8 mouse cellular contexts compared by ENCODE assay signal in the genomic region with DNA sequence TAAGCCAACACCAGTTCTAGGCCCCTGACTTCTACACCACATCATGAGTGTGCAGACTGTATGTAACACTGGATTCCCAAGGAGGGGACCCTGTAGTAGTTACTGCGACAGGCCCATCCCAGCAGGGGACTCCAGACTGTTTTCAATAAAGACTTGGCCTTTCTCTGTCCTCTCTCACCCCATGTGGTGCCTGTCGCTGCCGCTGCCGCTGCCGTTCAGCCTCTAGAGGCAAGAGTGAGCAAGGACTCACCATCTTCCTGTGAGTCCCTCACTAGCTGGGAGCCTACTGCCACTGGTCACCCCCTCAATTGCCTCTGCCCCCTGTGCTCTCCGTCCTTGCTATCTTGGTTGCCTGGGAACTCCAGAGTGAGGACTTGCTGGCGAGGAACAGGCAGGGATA. TPM values are rescaled to one million over a fixed set of nuclear protein-coding genes. Genes with fewer than 3 reads are reported as not detected.
DNase-seq lines count a peak whose midpoint lies in the region; ATAC-seq and TF ChIP-seq lines count a peak whose summit lies in the region.

No protein-coding gene starts in this region.

- H3K9ac ChIP-seq in lung, postnatal 0 days (replicated peaks; ENCODE audit: low read depth): no peak overlapping the region; the same call in 1 of the 2 replicates
- H3K9ac ChIP-seq in limb, embryonic 15.5 days: no peak overlapping the region

- no peaks in the 10 kb centered on the region for H3K9me3 ChIP-seq in lung, postnatal 0 days (ENCODE audit: low read length)
- H3K9me3 ChIP-seq in limb, embryonic 15.5 days: no peaks in the 10 kb centered on the region

- TF ChIP-seq POLR2A in lung, adult 2 months (IDR thresholded peaks at IDR 0.05; ENCODE audit: borderline replicate concordance, extremely low read depth, low read depth, low read length): no peak

- peak; percentile 66 for TF ChIP-seq CTCF in lung, postnatal 0 days (IDR thresholded peaks at IDR 0.05)
- TF ChIP-seq CTCF in lung, adult 2 months (IDR thresholded peaks at IDR 0.05; ENCODE audit: insufficient read depth, low read length): no peak

- H3K4me1 ChIP-seq in lung, postnatal 0 days (ENCODE audit: insufficient read depth, low read depth, low read length): peaks cover 14% of the 10 kb centered on the region; the same call in 1 of the 2 replicates
- H3K4me1 ChIP-seq in lung, adult 2 months (ENCODE audit: control insufficient read depth, insufficient read depth, low read length): peaks cover 27% of the 10 kb centered on the region
- peaks cover 73% of the 10 kb centered on the region for H3K4me1 ChIP-seq in limb, embryonic 15.5 days

- peak overlapping the region; percentile 21; the same call in 1 of the 2 replicates for H3K4me2 ChIP-seq in lung, postnatal 0 days (replicated peaks; ENCODE audit: low read depth, low read length)
- peak overlapping the region; percentile 50 for H3K4me2 ChIP-seq in limb, embryonic 15.5 days

- peaks cover 4% of the 10 kb centered on the region; the same call in 1 of the 2 replicates for H3K36me3 ChIP-seq in lung, postnatal 0 days (ENCODE audit: insufficient read depth, low read length)
- peaks cover 31% of the 10 kb centered on the region for H3K36me3 ChIP-seq in limb, embryonic 15.5 days

- 30% methylated on average over 7 of the region's 7 CpGs for WGBS in lung, postnatal 0 days
- 46% methylated on average over 7 of the region's 7 CpGs for WGBS in lung, adult 2 months
- WGBS in limb, embryonic 15.5 days: 15% methylated on average over 7 of the region's 7 CpGs

- no peak for TF ChIP-seq EP300 in lung, postnatal 0 days (IDR thresholded peaks at IDR 0.05)

- H3K4me3 ChIP-seq in lung, postnatal 0 days (ENCODE audit: low read depth, low read length): no peak overlapping the region
- H3K4me3 ChIP-seq in lung, adult 2 months (replicated peaks; ENCODE audit: extremely low read depth, low read depth, low read length): no peak overlapping the region
- peak overlapping the region; percentile 9; the same call in 1 of the 2 replicates for H3K4me3 ChIP-seq in limb, embryonic 15.5 days

- no peak for ATAC-seq in lung, postnatal 0 days
- no peak for ATAC-seq in limb, embryonic 15.5 days (ENCODE audit: insufficient number of reproducible peaks, low FRiP score, low TSS enrichment, low read depth)

- H3K27me3 ChIP-seq in lung, postnatal 0 days (replicated peaks; ENCODE audit: insufficient read depth, low read length): no peaks in the 10 kb centered on the region
- no peaks in the 10 kb centered on the region for H3K27me3 ChIP-seq in limb, embryonic 15.5 days

- no peak overlapping the region for H3K27ac ChIP-seq in lung, postnatal 0 days (ENCODE audit: low read length)
- H3K27ac ChIP-seq in limb, embryonic 15.5 days: no peak overlapping the region

- peak; percentile 78 for DNase-seq in embryo, embryonic 10 days (ENCODE audit: low spot score)
- DNase-seq in embryo, embryonic 9.5 days (ENCODE audit: extremely low spot score): no peak
- peak; percentile 57 for DNase-seq in lung, postnatal 0 days (ENCODE audit: low spot score)
- DNase-seq in lung, adult 2 months: no peak
- no peak for DNase-seq in adipocyte (ENCODE audit: low spot score)
- DNase-seq in cerebellum, adult 11-12 months: no peak
- no peak for DNase-seq in right cerebral cortex, adult 18-20 months

RNA-seq across cellular contexts. Expression of a gene that starts 8.6 kb away (rescaled TPM):
- polyA plus RNA-seq in lung, postnatal 0 days (2015; fragmentation: Nextera tagmentation; extraction: Ambion mirVana): 10.4 and 11.0 TPM in 2 replicates
- 14.4 and 17.9 TPM in 2 replicates for polyA plus RNA-seq in lung, adult 2 months (2012; rRNA removed)
- polyA plus RNA-seq in limb, embryonic 15.5 days (2015; fragmentation: Nextera tagmentation; extraction: Ambion mirVana): 15.8 and 20.3 TPM in 2 replicates

Comparison
In these comparisons a context has a peak if more than half of its experiments do, and no peak if none do; other contexts are left out.
1. DNase-seq: peak in embryo, embryonic 10 days (single experiment) and lung, postnatal 0 days (single experiment); none in embryo, embryonic 9.5 days (single experiment), lung, adult 2 months (single experiment), adipocyte (single experiment), cerebellum, adult 11-12 months (single experiment) and right cerebral cortex, adult 18-20 months (single experiment).